Mouse (Mus musculus) MEL (cell line): ENCODE measurements around the gene Oxt.
"Not testable (repeated sequence)": the region's sequence is repeated elsewhere in the genome, so short reads cannot be mapped to it uniquely, and the experiment has no call there.

Source experiments
- CHD1 ChIP-seq: IDR thresholded peaks from 2 replicates; pipeline ENCODE4 v1.6.1; 2012; ENCODE audit warnings: low read depth, mild to moderate bottlenecking, inconsistent platforms, low read length, improper control_type of control experiment
- CTCF ChIP-seq, 3 experiments: IDR thresholded peaks in 2 of 3; conservative IDR thresholded peaks in 1 of 3; 2 replicates each; pipeline ENCODE4 v1.5.1; 2011 to 2012; ENCODE audit warnings: low read length in 3 of 3, low read depth in 2 of 3, mild to moderate bottlenecking in 2 of 3, improper control_type of control experiment in 1 of 3, inconsistent platforms in 1 of 3, mixed read lengths in 1 of 3, moderate library complexity in 1 of 3; ENCODE audit not compliant: control insufficient read depth in 1 of 3, insufficient read depth in 1 of 3, poor library complexity in 1 of 3, severe bottlenecking in 1 of 3
- E2F4 ChIP-seq: IDR thresholded peaks from 2 replicates; pipeline ENCODE4 v1.6.1; 2011; ENCODE audit warnings: low read depth, low read length, improper control_type of control experiment, borderline replicate concordance
- EP300 ChIP-seq, 2 experiments: IDR thresholded peaks; 2 replicates each; pipeline ENCODE4 v1.6.1; 2011; ENCODE audit warnings: improper control_type of control experiment in 2 of 2, low read length in 2 of 2, low read depth in 1 of 2, mild to moderate bottlenecking in 1 of 2
- ETS1 ChIP-seq: IDR thresholded peaks from 2 replicates; pipeline ENCODE4 v1.6.1; 2012; ENCODE audit warnings: low read depth, mild to moderate bottlenecking, inconsistent platforms, low read length, improper control_type of control experiment, moderate library complexity
- GATA1 ChIP-seq: IDR thresholded peaks from 2 replicates; pipeline ENCODE4 v1.6.1; 2011; ENCODE audit warnings: low read depth, low read length, improper control_type of control experiment
- MAFK ChIP-seq: IDR thresholded peaks from 2 replicates; pipeline ENCODE4 v1.6.1; 2011; ENCODE audit warnings: low read depth, mild to moderate bottlenecking, low read length, improper control_type of control experiment, borderline replicate concordance
- MEF2A ChIP-seq: IDR thresholded peaks from 2 replicates; pipeline ENCODE4 v1.6.1; 2014; ENCODE audit warnings: low read depth, mild to moderate bottlenecking, inconsistent platforms, low read length, improper control_type of control experiment; ENCODE audit not compliant: poor library complexity, insufficient replicate concordance, severe bottlenecking; ENCODE audit errors: extremely low read depth
- MYB ChIP-seq: IDR thresholded peaks from 2 replicates; pipeline ENCODE4 v1.6.1; 2011; ENCODE audit warnings: mild to moderate bottlenecking, low read depth, low read length, improper control_type of control experiment
- NELFE ChIP-seq: IDR thresholded peaks from 2 replicates; pipeline ENCODE4 v1.6.1; 2011; ENCODE audit warnings: low read depth, low read length, improper control_type of control experiment
- POLR2A ChIP-seq, 2 experiments: IDR thresholded peaks; 2 replicates each; pipeline ENCODE4 v1.6.1; 2011 to 2012; ENCODE audit warnings: low read length in 2 of 2, mild to moderate bottlenecking in 2 of 2, control low read depth in 1 of 2, improper control_type of control experiment in 1 of 2, low read depth in 1 of 2, moderate library complexity in 1 of 2; ENCODE audit not compliant: control insufficient read depth in 1 of 2, insufficient read depth in 1 of 2, poor library complexity in 1 of 2
- POLR2AphosphoS5 ChIP-seq: IDR thresholded peaks from 2 replicates; pipeline ENCODE4 v1.6.1; 2012; ENCODE audit warnings: low read depth, borderline replicate concordance, mild to moderate bottlenecking, inconsistent platforms, low read length, moderate library complexity, mixed read lengths
- UBTF ChIP-seq: IDR thresholded peaks from 2 replicates; pipeline ENCODE4 v1.6.1; 2012; ENCODE audit warnings: low read depth, mild to moderate bottlenecking, inconsistent platforms, low read length, improper control_type of control experiment, moderate library complexity, borderline replicate concordance; ENCODE audit not compliant: insufficient read depth
- ZC3H11A ChIP-seq: IDR thresholded peaks from 2 replicates; pipeline ENCODE4 v1.6.1; 2012; ENCODE audit warnings: low read depth, mild to moderate bottlenecking, inconsistent platforms, low read length, improper control_type of control experiment

DNA sequence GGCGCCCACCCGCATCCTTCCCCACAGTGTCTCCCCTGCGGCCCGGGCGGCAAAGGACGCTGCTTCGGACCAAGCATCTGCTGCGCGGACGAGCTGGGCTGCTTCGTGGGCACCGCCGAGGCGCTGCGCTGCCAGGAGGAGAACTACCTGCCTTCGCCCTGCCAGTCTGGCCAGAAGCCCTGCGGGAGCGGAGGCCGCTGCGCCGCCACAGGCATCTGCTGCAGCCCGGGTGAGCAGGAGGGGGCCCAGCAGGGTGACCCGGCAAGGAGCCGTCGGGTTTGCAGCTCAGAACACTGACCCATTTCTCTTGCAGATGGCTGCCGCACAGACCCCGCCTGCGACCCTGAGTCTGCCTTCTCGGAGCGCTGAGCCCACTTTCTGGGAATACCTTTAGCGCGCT, 591 bp downstream of the Oxt start:
- not testable (repeated sequence) for TF ChIP-seq EP300 (IDR thresholded peaks at IDR 0.05; ENCODE audit: low read depth in 1 of 2, low read length in 2 of 2); CTCF (IDR thresholded peaks at IDR 0.05 in 2 of 3, conservative IDR thresholded peaks at IDR 0.05 in 1 of 3; ENCODE audit: control insufficient read depth in 1 of 3, insufficient read depth in 1 of 3, low read depth in 2 of 3, low read length in 3 of 3, poor library complexity in 1 of 3, severe bottlenecking in 1 of 3); E2F4; MAFK; ZC3H11A; POLR2A (IDR thresholded peaks at IDR 0.05; ENCODE audit: control insufficient read depth in 1 of 2, insufficient read depth in 1 of 2, low read depth in 1 of 2, low read length in 2 of 2, poor library complexity in 1 of 2); ETS1; POLR2AphosphoS5; MEF2A; MYB; UBTF; CHD1; NELFE; GATA1
